Mouse (Mus musculus): Measurements from ENCODE around the gene Olfr747. TPM values are rescaled to one million over a fixed set of nuclear protein-coding genes. Genes with fewer than 3 reads are reported as not detected.
"Not testable (repeated sequence)": the region's sequence is repeated elsewhere in the genome, so short reads cannot be mapped to it uniquely, and the experiment has no call there.

Gene Olfr747
- not detected in 2 replicates for polyA plus RNA-seq (2014; fragmentation: Nextera tagmentation; extraction: Ambion mirVana)

- Histone ChIP-seq H3K4me1 (ENCODE audit: control insufficient read depth, insufficient read depth, low read length) (no peaks in the 10 kb centered on the region), H3K4me3 (ENCODE audit: low read length) (no peak within 1 kb of the TSS), H3K9ac (ENCODE audit: low read depth, low read length) (no peak within 1 kb of the TSS), H3K27me3 (ENCODE audit: control insufficient read depth, insufficient read depth, low read length) (no peaks in the 10 kb centered on the region), H3K27ac (ENCODE audit: low read depth, low read length) (no peak within 1 kb of the TSS), H3K36me3 (ENCODE audit: control insufficient read depth, insufficient read depth, low read length) (no peaks in the 10 kb centered on the region), H3K4me2 (replicated peaks; ENCODE audit: low read depth, low read length) (no peak within 1 kb of the TSS), H3K9me3 (ENCODE audit: control insufficient read depth, low read length) (no peaks in the 10 kb centered on the region)
- no peak for ATAC-seq (ENCODE audit: low FRiP score, low TSS enrichment)
- WGBS = 89% methylated on average over 3 of the region's 3 CpGs
Measured at GRCm38 (mm10) chr14:50693106-50693505, at the start of gene Olfr747. Gene Olfr747, minus strand, starts transcription at chr14:50693206.

GRCm38 (mm10) chr14:50741584-50741983, 48.6 kb upstream of the Olfr747 start:
- Histone ChIP-seq H3K9ac (ENCODE audit: low read depth, low read length) (no peak overlapping the region), H3K4me2 (replicated peaks; ENCODE audit: low read depth, low read length) (no peak overlapping the region), H3K4me1 (ENCODE audit: control insufficient read depth, insufficient read depth, low read length) (no peaks in the 10 kb centered on the region), H3K36me3 (ENCODE audit: control insufficient read depth, insufficient read depth, low read length) (no peaks in the 10 kb centered on the region), H3K27ac (ENCODE audit: low read depth, low read length) (no peak overlapping the region), H3K9me3 (ENCODE audit: control insufficient read depth, low read length) (no peaks in the 10 kb centered on the region), H3K27me3 (ENCODE audit: control insufficient read depth, insufficient read depth, low read length) (no peaks in the 10 kb centered on the region), H3K4me3 (ENCODE audit: low read length) (no peak overlapping the region)
- ATAC-seq (ENCODE audit: low FRiP score, low TSS enrichment) = no peak
- 76% methylated on average over 2 of the region's 2 CpGs for WGBS

GRCm38 (mm10) chr14:50740334-50740733, 47.3 kb upstream of the Olfr747 start:
- Histone ChIP-seq H3K4me3 (ENCODE audit: low read length) (no peak overlapping the region), H3K27ac (ENCODE audit: low read depth, low read length) (no peak overlapping the region), H3K36me3 (ENCODE audit: control insufficient read depth, insufficient read depth, low read length) (no peaks in the 10 kb centered on the region), H3K27me3 (ENCODE audit: control insufficient read depth, insufficient read depth, low read length) (no peaks in the 10 kb centered on the region), H3K9me3 (ENCODE audit: control insufficient read depth, low read length) (no peaks in the 10 kb centered on the region), H3K9ac (ENCODE audit: low read depth, low read length) (no peak overlapping the region), H3K4me1 (ENCODE audit: control insufficient read depth, insufficient read depth, low read length) (no peaks in the 10 kb centered on the region), H3K4me2 (replicated peaks; ENCODE audit: low read depth, low read length) (no peak overlapping the region)
- ATAC-seq (ENCODE audit: low FRiP score, low TSS enrichment) = no peak
- 72% methylated on average over 2 of the region's 2 CpGs for WGBS

GRCm38 (mm10) chr14:50722371-50722770, 29.4 kb upstream of the Olfr747 start:
- H3K9ac ChIP-seq (ENCODE audit: low read depth, low read length); H3K4me3 ChIP-seq (ENCODE audit: low read length); H3K27me3 ChIP-seq (ENCODE audit: control insufficient read depth, insufficient read depth, low read length); H3K9me3 ChIP-seq (ENCODE audit: control insufficient read depth, low read length); H3K4me1 ChIP-seq (ENCODE audit: control insufficient read depth, insufficient read depth, low read length); H3K27ac ChIP-seq (ENCODE audit: low read depth, low read length); H3K4me2 ChIP-seq (replicated peaks; ENCODE audit: low read depth, low read length); H3K36me3 ChIP-seq (ENCODE audit: control insufficient read depth, insufficient read depth, low read length); ATAC-seq (ENCODE audit: low FRiP score, low TSS enrichment): not testable (repeated sequence)
- WGBS = 65% methylated on average over 3 of the region's 4 CpGs

GRCm38 (mm10) chr14:50719875-50720274, 26.9 kb upstream of the Olfr747 start:
- not testable (repeated sequence) for H3K27me3 ChIP-seq (ENCODE audit: control insufficient read depth, insufficient read depth, low read length); H3K36me3 ChIP-seq (ENCODE audit: control insufficient read depth, insufficient read depth, low read length); H3K9me3 ChIP-seq (ENCODE audit: control insufficient read depth, low read length); ATAC-seq (ENCODE audit: low FRiP score, low TSS enrichment); H3K9ac ChIP-seq (ENCODE audit: low read depth, low read length); H3K27ac ChIP-seq (ENCODE audit: low read depth, low read length); H3K4me2 ChIP-seq (replicated peaks; ENCODE audit: low read depth, low read length); H3K4me1 ChIP-seq (ENCODE audit: control insufficient read depth, insufficient read depth, low read length); H3K4me3 ChIP-seq (ENCODE audit: low read length)
- WGBS = 89% methylated on average over 15 of the region's 15 CpGs

DNA sequence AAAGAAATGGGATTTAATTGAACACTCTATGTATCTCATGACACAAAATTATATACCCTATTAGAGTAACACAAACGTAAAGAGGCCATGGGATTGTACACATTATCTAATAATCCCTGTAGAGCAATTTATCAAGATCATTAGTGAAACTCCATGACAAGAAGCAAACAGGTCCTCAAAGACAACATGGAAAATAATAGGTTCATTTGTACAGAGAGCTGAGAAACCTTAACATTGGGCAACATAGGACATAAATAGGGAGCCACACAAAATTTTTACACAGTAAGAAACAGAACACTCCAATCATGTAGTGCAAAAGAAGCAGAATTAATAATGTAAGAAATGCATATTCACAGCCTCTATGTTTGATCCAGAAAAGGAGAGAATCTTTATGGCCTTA, 14.1 kb upstream of the Olfr747 start, which contains the start of gene Olfr748:
TSS of gene Olfr748 (plus strand) at position 301 of the 400 bp plus-strand sequence.
- H3K4me1 ChIP-seq (ENCODE audit: control insufficient read depth, insufficient read depth, low read length) = no peaks in the 10 kb centered on the region
- no peaks in the 10 kb centered on the region for H3K9me3 ChIP-seq (ENCODE audit: control insufficient read depth, low read length)
- H3K9ac ChIP-seq (ENCODE audit: low read depth, low read length) = no peak within 1 kb of the TSS
- no peak within 1 kb of the TSS for H3K4me2 ChIP-seq (replicated peaks; ENCODE audit: low read depth, low read length)
- no peak within 1 kb of the TSS for H3K27ac ChIP-seq (ENCODE audit: low read depth, low read length)
- H3K36me3 ChIP-seq (ENCODE audit: control insufficient read depth, insufficient read depth, low read length) = no peaks in the 10 kb centered on the region
- H3K4me3 ChIP-seq (ENCODE audit: low read length) = no peak within 1 kb of the TSS
- WGBS = 82% methylated on average over 1 of the region's 1 CpGs
- no peak for ATAC-seq (ENCODE audit: low FRiP score, low TSS enrichment)
- H3K27me3 ChIP-seq (ENCODE audit: control insufficient read depth, insufficient read depth, low read length) = no peaks in the 10 kb centered on the region

- ATAC-seq (ENCODE audit: low FRiP score, low TSS enrichment) = no peak
Measured at GRCm38 (mm10) chr14:50646783-50647182, 46.2 kb downstream of the Olfr747 start, which contains the start of gene Olfr746. Gene Olfr746, plus strand, starts transcription at chr14:50647083.

GRCm38 (mm10) chr14:50639088-50639487, 53.9 kb downstream of the Olfr747 start, which contains the start of gene Olfr745:
Gene Olfr745, plus strand, starts transcription at chr14:50639388.
- Histone ChIP-seq H3K27ac (ENCODE audit: low read depth, low read length) (no peak within 1 kb of the TSS), H3K4me1 (ENCODE audit: control insufficient read depth, insufficient read depth, low read length) (no peaks in the 10 kb centered on the region), H3K27me3 (ENCODE audit: control insufficient read depth, insufficient read depth, low read length) (no peaks in the 10 kb centered on the region), H3K9me3 (ENCODE audit: control insufficient read depth, low read length) (no peaks in the 10 kb centered on the region), H3K4me3 (ENCODE audit: low read length) (no peak within 1 kb of the TSS), H3K4me2 (replicated peaks; ENCODE audit: low read depth, low read length) (no peak within 1 kb of the TSS), H3K9ac (ENCODE audit: low read depth, low read length) (no peak within 1 kb of the TSS), H3K36me3 (ENCODE audit: control insufficient read depth, insufficient read depth, low read length) (no peaks in the 10 kb centered on the region)
- 83% methylated on average over 2 of the region's 2 CpGs for WGBS
- ATAC-seq (ENCODE audit: low FRiP score, low TSS enrichment) = no peak

More at GRCm38 (mm10) chr14:50646783-50647182, 46.2 kb downstream of the Olfr747 start, which contains the start of gene Olfr746:
- H3K27ac ChIP-seq (ENCODE audit: low read depth, low read length) = no peak within 1 kb of the TSS
- H3K27me3 ChIP-seq (ENCODE audit: control insufficient read depth, insufficient read depth, low read length) = no peaks in the 10 kb centered on the region
- no peaks in the 10 kb centered on the region for H3K36me3 ChIP-seq (ENCODE audit: control insufficient read depth, insufficient read depth, low read length)
- no peaks in the 10 kb centered on the region for H3K4me1 ChIP-seq (ENCODE audit: control insufficient read depth, insufficient read depth, low read length)
- H3K9ac ChIP-seq (ENCODE audit: low read depth, low read length) = no peak within 1 kb of the TSS
- H3K9me3 ChIP-seq (ENCODE audit: control insufficient read depth, low read length) = no peaks in the 10 kb centered on the region
- H3K4me3 ChIP-seq (ENCODE audit: low read length) = no peak within 1 kb of the TSS
- H3K4me2 ChIP-seq (replicated peaks; ENCODE audit: low read depth, low read length) = no peak within 1 kb of the TSS

All from kidney, embryonic 14.5 days (tissue).